Mouse (Mus musculus): Measurements from ENCODE around the gene Kcnn3.
A peak's percentile ranks its signal among the peaks of the same experiment; 100 is the strongest.

Kcnn3 gene

GRCm38 (mm10) chr3:89605235-89605634 lies 85.3 kb downstream of the Kcnn3 start:
- no peak for DNase-seq (ENCODE audit: extremely low read depth, insufficient read length, low spot score)

- no peak for DNase-seq (ENCODE audit: extremely low read depth, insufficient read length, low spot score)
These were observed 87.4 kb downstream of the Kcnn3 start for GRCm38 (mm10) chr3:89607327-89607726.

DNA sequence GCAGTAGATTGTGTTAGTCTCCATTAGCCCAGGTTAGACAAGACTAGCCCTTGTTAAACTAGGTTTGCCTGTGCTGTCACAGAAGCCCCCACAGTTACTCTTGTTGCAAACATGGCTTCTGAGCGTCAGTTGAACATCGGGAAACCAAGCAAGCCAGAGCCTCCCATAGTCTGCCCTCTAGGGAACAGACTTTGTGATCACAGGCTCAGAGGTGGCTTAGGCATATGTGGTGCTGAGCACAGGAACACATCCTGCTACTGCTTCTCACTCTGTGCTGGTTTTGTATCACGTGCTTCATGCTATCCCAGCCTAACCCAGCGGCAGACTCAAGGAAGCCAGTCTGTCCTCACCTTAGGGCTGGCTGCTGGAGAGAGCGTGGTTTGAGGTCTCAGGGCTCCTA lies 92.1 kb downstream of the Kcnn3 start:
- no peak for DNase-seq (ENCODE audit: extremely low read depth, insufficient read length, low spot score)

GRCm38 (mm10) chr3:89613526-89614523 lies 93.9 kb downstream of the Kcnn3 start:
- DNase-seq (ENCODE audit: extremely low read depth, insufficient read length, low spot score) = no peak

DNA sequence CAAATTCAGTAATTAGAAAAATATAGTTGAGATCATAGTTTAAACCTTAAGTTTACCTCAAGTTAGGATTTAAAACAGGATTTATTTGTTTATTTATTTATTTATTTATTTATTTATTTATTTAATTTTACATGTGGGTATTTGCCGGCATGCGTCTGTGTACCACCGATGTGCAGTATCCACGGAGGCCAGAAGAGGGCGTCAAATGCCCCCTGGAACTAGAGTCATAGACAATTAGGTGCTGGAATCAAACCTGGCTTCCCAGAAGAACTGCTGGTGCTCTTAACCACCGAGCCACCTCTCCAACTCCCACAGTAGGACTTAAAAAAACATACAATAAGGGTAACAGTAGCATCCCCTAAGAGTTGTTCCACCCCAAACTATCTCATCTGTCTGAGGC lies 96.9 kb downstream of the Kcnn3 start:
- DNase-seq (ENCODE audit: extremely low read depth, insufficient read length, low spot score) = no peak

DNA sequence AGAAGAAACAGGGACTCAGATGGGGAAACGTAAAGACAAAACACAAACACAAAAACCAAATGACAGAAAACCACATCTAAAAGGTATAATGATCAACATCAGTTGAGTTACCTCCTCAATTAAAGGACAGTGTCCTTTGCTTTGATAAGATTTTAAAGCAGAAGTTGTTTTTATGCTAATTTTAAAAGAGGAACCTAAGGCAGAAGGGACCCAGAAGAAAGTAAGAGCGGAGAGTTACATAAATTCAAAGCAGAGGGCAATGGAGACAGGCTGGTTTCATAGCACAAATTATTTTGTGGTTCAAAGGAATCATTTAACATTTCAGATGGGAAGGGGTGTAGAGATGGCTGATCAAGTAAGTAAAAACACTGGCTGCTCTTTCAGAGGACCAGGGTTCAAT lies 97.4 kb downstream of the Kcnn3 start:
- DNase-seq (ENCODE audit: extremely low read depth, insufficient read length, low spot score) = no peak

GRCm38 (mm10) chr3:89622825-89623224 lies 102.9 kb downstream of the Kcnn3 start:
- DNase-seq (ENCODE audit: extremely low read depth, insufficient read length, low spot score) = no peak

DNA sequence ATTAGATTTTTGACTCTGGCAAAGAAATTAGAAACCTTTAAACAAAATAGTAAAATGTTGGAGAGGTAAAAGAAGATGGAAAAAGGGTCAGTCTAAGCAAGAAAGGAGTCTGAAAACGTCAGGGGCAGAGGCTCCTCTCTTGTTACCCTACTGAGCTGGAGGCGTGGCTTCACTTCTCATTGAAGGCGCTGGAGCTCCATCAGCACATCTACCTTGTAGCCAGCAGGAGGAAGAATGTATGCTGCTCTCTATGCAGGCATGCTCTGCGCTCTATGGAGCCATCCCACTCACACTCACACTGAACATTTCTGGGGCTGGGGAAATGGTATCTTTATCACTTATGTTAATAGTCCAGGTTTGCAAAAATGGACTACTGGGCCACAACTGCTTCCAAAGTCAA lies 103.6 kb downstream of the Kcnn3 start:
- DNase-seq (ENCODE audit: extremely low read depth, insufficient read length, low spot score) = no peak

DNA sequence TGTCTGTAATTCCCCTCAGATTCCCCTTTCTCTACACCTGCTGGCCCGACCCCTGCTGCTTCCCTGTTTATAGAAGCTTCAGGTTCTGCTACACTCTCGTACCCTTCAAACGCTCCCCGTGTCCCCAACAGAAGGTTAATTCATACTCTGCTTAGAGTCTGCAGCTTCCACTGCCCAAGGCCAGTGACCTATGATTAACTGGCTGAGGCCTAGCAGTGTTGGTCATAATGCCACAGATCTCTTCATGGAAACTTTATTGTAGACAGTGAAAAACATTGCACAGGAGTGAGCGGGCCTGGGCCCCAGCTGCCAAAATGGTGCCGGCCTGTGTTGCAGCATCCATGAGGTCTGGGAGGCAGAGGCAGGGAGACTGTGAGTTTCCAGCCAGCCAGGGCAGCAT lies 104.0 kb downstream of the Kcnn3 start:
- DNase-seq (ENCODE audit: extremely low read depth, insufficient read length, low spot score) = no peak

DNA sequence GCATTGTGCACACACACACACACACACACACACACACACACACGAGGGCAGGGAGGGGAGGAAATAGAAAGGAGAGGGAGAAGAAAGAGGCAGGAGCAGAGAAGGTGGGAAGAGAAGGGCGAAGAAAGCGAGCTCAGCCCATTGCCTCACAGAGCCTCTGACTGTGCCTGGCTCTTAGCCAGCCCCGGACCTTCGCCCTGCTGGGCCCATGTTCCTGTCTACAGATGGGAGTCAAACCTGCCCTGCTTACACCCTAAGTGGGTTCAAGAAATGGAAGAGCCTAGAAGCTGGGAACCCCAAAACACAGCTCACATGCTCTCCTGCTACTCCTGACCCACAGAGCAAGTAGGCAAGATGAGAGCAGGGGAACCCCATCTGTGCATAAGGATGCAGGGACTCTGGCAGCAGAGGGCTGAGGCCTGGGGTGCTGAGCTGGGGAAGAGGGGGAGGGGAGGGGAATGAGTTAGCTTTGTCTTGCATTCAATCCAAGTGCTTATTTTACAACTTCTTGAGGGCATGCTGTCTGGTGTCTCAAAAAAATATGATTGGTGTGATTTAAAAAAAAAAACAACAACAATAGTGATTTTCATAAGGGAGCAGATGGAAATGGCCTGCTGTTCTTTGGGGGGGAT lies 105.0 kb downstream of the Kcnn3 start:
- DNase-seq (ENCODE audit: extremely low read depth, insufficient read length, low spot score) = no peak

- peak; percentile 28 for DNase-seq (ENCODE audit: extremely low read depth, insufficient read length, low spot score)
These were observed 106.6 kb downstream of the Kcnn3 start for GRCm38 (mm10) chr3:89626556-89626955.

DNA sequence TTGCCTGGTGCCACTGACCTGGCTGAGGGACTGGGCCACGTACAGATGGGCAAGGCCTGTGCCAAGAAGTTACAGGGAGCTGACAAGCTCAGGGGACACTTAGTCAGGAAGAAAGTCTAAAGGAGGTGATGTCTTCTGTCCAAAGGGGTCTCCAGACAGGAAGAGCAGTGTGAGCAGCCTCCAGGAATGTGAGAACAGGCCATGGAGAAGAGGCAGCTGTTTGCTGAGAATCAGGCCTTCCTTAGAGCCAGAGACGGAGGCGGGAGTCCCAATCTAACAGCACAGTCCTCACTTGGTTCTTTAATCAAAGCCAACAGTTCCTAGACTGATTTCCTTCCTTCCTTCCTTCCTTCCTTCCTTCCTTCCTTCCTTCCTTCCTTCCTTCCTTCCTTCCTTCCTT lies 109.8 kb downstream of the Kcnn3 start:
- DNase-seq (ENCODE audit: extremely low read depth, insufficient read length, low spot score) = no peak

GRCm38 (mm10) chr3:89631750-89632149 lies 111.8 kb downstream of the Kcnn3 start:
- no peak for DNase-seq (ENCODE audit: extremely low read depth, insufficient read length, low spot score)

DNA sequence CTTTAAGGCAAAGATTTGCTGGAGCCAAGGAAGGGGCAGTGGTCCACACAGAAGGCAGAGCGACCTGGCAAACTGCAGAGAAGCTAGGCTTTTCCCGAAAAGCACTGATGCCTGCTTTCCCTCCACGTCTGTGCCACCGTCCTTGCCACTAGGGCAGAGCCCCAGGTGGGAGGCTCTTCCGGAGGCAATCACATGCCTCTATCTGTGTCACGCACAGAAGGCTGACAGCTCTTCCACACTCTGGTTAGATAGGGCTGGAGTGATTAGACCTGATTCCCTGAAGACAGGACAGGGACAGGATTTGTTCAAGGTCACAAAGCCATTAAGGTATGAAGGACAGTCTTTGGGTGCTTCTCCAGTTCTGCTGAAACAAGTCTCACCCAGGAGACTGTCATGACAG lies 113.6 kb downstream of the Kcnn3 start:
- no peak for DNase-seq (ENCODE audit: extremely low read depth, insufficient read length, low spot score)

- no peak for DNase-seq (ENCODE audit: extremely low read depth, insufficient read length, low spot score)
These were observed 114.0 kb downstream of the Kcnn3 start for GRCm38 (mm10) chr3:89633941-89634340.

GRCm38 (mm10) chr3:89640804-89641203 lies 120.8 kb downstream of the Kcnn3 start:
- DNase-seq (ENCODE audit: extremely low read depth, insufficient read length, low spot score) = no peak

DNA sequence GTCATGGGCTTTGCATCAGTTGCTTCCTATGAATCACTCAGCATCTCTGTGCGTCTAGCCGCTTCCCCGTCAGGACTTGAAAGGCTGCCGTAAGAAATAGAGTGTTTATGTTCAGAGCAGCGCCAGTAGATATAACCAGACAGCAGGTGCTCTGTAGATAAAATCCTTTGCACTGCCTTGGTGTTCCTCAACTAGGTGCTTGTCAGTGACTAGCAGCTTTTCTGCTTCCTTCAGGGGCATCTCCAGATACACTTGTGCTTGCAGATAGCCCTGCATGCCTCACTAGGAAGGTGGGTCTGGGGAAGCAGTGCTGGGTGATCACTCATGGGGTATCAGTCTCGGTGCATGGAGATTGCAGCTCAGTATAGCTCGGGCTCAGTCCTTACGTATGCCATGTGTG lies 123.4 kb downstream of the Kcnn3 start:
- no peak for DNase-seq (ENCODE audit: extremely low read depth, insufficient read length, low spot score)

DNA sequence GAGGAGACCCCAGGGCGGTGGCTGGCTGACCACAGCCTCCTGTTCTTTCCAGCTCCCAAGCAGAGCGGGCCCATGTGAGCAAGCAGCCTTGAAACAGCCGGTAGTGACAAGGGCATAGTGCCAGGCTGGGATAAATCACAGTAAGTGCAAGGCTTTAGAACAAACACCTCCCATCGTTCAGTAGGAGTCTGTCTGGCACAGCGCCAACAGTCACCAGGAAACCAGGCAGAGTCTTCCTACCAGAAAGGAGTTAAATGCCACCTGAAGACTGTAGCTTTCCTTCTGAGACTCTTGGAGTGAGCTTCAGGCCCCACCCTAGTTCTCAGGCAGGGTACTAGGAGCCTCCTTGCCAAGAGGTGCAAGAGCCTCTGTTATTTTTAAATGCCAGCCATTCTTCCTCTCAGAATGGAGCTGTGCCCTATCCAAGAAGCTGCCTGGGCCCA lies 126.9 kb downstream of the Kcnn3 start:
- DNase-seq (ENCODE audit: extremely low read depth, insufficient read length, low spot score) = no peak

GRCm38 (mm10) chr3:89647268-89647874 lies 127.4 kb downstream of the Kcnn3 start:
- no peak for DNase-seq (ENCODE audit: extremely low read depth, insufficient read length, low spot score)

DNA sequence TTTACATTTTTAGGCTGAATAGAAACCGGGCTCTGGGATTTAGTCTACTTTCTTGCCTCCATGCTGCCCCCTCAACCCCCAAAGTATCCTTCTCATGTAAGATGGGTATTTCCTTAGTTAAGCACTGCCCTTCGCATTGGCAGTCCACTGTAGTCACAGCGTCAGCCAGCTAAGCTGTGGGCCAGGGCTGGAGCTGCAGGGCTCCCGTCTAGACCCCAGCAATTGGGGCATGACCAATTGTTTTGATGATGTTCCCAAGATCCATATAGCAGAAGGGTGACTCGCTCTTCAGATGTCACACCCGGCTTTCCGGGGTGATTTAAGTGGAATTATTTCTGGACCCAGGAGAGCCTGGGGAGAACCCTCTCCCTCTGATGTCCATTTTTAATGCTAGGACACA lies 129.9 kb downstream of the Kcnn3 start:
- DNase-seq (ENCODE audit: extremely low read depth, insufficient read length, low spot score) = no peak

DNA sequence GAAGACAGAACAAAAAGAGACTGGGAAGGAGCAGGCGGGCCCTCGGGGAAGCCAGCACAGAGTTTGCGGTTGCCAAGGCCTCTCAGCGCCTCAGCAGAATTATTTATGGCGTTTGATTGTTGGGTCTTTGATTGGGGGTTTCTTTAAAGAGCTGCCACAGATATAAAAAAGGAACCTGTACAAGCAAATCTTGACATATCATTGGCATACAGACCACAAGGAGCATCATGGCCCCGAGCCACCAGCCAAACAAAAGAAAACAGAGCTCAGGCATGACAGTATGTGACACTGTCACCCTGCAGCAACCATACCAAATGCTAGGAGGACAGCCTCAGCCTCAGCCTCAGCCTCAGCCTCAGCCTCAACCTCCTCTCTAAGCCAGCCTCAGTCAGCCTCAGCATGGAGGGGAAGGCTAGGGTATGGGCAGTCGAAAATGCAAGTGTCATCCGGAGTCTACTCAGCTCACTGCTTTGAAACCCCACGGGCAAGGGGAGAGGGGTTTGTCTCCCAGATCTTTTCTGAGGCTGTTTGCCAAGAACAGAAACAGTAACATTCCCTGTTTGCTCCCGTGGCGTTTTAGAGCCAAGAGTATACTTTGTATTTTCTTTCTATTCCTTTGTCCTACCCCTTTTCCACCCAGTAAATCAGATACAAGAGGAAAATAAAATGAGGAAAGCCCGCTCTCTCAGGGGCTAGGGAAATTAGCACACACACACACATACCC lies 133.4 kb downstream of the Kcnn3 start:
- no peak for DNase-seq (ENCODE audit: extremely low read depth, insufficient read length, low spot score)
